16 mouse cellular contexts compared by ENCODE assay signal in the genomic region with DNA sequence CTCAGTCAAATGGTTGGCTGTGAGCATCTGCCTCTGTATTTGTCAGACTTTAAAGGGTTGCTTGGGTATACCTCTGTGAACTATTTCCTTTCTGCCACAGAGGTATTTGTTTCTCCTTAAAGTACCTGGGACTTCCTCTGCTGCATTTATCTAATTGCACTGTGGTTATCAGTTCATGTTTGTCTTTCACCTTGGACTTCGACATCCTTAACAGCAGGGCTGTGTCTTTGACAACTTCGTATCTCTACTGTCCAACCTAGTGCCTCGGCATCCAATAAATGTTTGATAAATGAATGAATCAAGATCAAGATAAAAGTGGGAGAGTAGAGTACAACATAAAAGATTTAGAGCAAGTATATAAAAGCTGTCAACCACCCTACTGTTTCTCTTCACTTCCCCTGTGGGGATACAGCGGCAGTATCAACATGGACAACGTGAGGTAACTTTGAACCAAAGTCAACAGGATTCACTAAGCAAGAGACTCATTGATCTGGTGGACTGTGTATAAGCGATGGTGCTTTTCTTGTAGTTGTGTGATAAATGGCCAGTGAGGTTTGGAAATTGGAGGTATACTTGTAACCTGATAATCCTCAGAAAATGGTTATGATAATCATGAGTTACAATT.
"Had no signal": no experiment of that assay in that cellular context is flagged by ENCODE, and none has a peak within 500 bp of the region (broad histone marks: within the 10 kb centered on the region; RNA-seq: fewer than 3 reads in every experiment).

No protein-coding gene starts in this region.

- DNase-seq: retina, postnatal 1 day; right cerebral cortex, adult 18-20 months; right cerebral cortex, postnatal 14 days; right cerebral cortex, postnatal 25 days; right cerebral cortex, postnatal 4 days; spleen, adult 18-20 months; thymus, adult 18-20 months; thymus, adult 2 months; thymus, postnatal 14 days; thymus, postnatal 25 days; thymus, postnatal 36 days; thymus, postnatal 4 days had no signal

- H3K9ac ChIP-seq: neural tube, embryonic 13.5 days; neural tube, embryonic 15.5 days; stomach, embryonic 15.5 days had no signal

- H3K4me3 ChIP-seq: neural tube, embryonic 13.5 days; neural tube, embryonic 15.5 days; stomach, embryonic 15.5 days had no signal

- H3K9me3 ChIP-seq: neural tube, embryonic 13.5 days; neural tube, embryonic 15.5 days; stomach, embryonic 15.5 days had no signal

- H3K27ac ChIP-seq: neural tube, embryonic 13.5 days; neural tube, embryonic 15.5 days; stomach, embryonic 15.5 days; stomach, postnatal 0 days had no signal

- H3K27me3 ChIP-seq: neural tube, embryonic 13.5 days; neural tube, embryonic 15.5 days; stomach, embryonic 15.5 days had no signal

- H3K4me2 ChIP-seq: neural tube, embryonic 13.5 days; neural tube, embryonic 15.5 days; stomach, embryonic 15.5 days had no signal

- H3K4me1 ChIP-seq: neural tube, embryonic 13.5 days; neural tube, embryonic 15.5 days; stomach, embryonic 15.5 days had no signal

- H3K36me3 ChIP-seq: neural tube, embryonic 13.5 days; neural tube, embryonic 15.5 days; stomach, embryonic 15.5 days had no signal
